Comparison of ENCODE assay signal across 18 mouse cellular contexts in the genomic region with DNA sequence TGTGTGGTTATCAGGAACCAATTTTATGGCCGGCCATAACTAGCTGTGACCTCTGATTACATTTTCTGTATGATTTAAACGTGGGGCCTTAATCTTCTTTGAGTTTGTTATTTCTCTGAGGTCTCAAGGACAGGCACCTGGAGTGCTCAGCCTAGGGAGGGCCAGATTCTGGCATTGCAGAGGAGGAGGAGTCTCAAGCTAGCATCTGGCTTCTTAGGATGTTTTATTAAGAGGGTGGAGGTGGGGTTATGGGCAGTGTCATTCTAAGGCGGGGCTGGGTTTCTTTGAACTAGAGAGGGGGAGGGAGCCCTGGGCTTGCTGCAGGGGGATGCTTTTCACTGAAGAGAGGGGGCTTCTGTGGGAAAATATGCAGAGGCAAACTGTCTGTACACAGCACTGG. TPM values are rescaled to one million over a fixed set of nuclear protein-coding genes. Genes with fewer than 3 reads are reported as not detected.
"Had no signal": no experiment of that assay in that cellular context is flagged by ENCODE, and none has a peak within 500 bp of the region (broad histone marks: within the 10 kb centered on the region; RNA-seq: fewer than 3 reads in every experiment).

No protein-coding gene starts in this region.

RNA-seq across cellular contexts. Expression of a gene that starts 11.8 kb away (rescaled TPM):
- polyA plus RNA-seq: frontal cortex, adult 2 months; heart, adult 2 months; heart, embryonic 11.5 days; heart, embryonic 13.5 days; heart, embryonic 15.5 days; heart, postnatal 0 days; hindbrain, embryonic 11.5 days; hindbrain, embryonic 13.5 days; hindbrain, embryonic 15.5 days; hindbrain, postnatal 0 days; intestine, postnatal 0 days; kidney, embryonic 15.5 days; limb, embryonic 10.5 days; limb, embryonic 12.5 days; limb, embryonic 14.5 days; liver, embryonic 11.5 days; liver, embryonic 13.5 days; liver, embryonic 15.5 days had no signal

RNA-seq across cellular contexts. Expression of a gene that starts 25.2 kb away (rescaled TPM):
- polyA plus RNA-seq: frontal cortex, adult 2 months; heart, adult 2 months; heart, embryonic 11.5 days; heart, embryonic 13.5 days; heart, embryonic 15.5 days; heart, postnatal 0 days; hindbrain, embryonic 11.5 days; hindbrain, embryonic 13.5 days; hindbrain, embryonic 15.5 days; hindbrain, postnatal 0 days; intestine, postnatal 0 days; kidney, embryonic 15.5 days; limb, embryonic 10.5 days; limb, embryonic 12.5 days; limb, embryonic 14.5 days; liver, embryonic 11.5 days; liver, embryonic 13.5 days; liver, embryonic 15.5 days had no signal

RNA-seq across cellular contexts. Expression of a gene that starts 29.1 kb away (rescaled TPM):
- polyA plus RNA-seq: frontal cortex, adult 2 months; heart, adult 2 months; heart, embryonic 11.5 days; heart, embryonic 13.5 days; heart, embryonic 15.5 days; heart, postnatal 0 days; hindbrain, embryonic 13.5 days; hindbrain, embryonic 15.5 days; hindbrain, postnatal 0 days; intestine, postnatal 0 days; kidney, embryonic 15.5 days; limb, embryonic 10.5 days; limb, embryonic 12.5 days; limb, embryonic 14.5 days; liver, embryonic 11.5 days; liver, embryonic 13.5 days; liver, embryonic 15.5 days had no signal

RNA-seq across cellular contexts. Expression of a gene that starts 35.1 kb away (rescaled TPM):
- polyA plus RNA-seq: frontal cortex, adult 2 months; heart, adult 2 months; heart, embryonic 11.5 days; heart, embryonic 13.5 days; heart, embryonic 15.5 days; heart, postnatal 0 days; hindbrain, embryonic 11.5 days; hindbrain, embryonic 13.5 days; hindbrain, embryonic 15.5 days; hindbrain, postnatal 0 days; intestine, postnatal 0 days; kidney, embryonic 15.5 days; limb, embryonic 10.5 days; limb, embryonic 12.5 days; limb, embryonic 14.5 days; liver, embryonic 11.5 days; liver, embryonic 13.5 days; liver, embryonic 15.5 days had no signal
